ENCODE assay signal across 8 mouse cellular contexts in genomic region chr16:93711411-93712188, GRCm38 (mm10). TPM values are rescaled to one million over a fixed set of nuclear protein-coding genes. Genes with fewer than 3 reads are reported as not detected.
A peak's percentile ranks its signal among the peaks of the same experiment; 100 is the strongest.
DNase-seq lines count a peak whose midpoint lies in the region; ATAC-seq and TF ChIP-seq lines count a peak whose summit lies in the region.

Gene Dop1b, plus strand, starts transcription at chr16:93711904.

- peaks cover 7% of the 10 kb centered on the region for H3K4me1 ChIP-seq in bone marrow macrophage, adult 2 months (ENCODE audit: control insufficient read depth, insufficient read depth, low read length)
- peaks cover 2% of the 10 kb centered on the region for H3K4me1 ChIP-seq in embryonic fibroblast, embryonic 13.5 days (ENCODE audit: control insufficient read depth, insufficient read depth, low read length)
- H3K4me1 ChIP-seq in kidney, embryonic 14.5 days (ENCODE audit: control insufficient read depth, insufficient read depth, low read length) = peaks cover 4% of the 10 kb centered on the region; the same call in 1 of the 2 replicates
- H3K4me1 ChIP-seq in limb, embryonic 15.5 days = peaks cover 14% of the 10 kb centered on the region

- peak within 1 kb of the TSS; percentile 47 for H3K27ac ChIP-seq in bone marrow macrophage, adult 2 months (ENCODE audit: insufficient read depth, low read depth, low read length)
- no peak within 1 kb of the TSS for H3K27ac ChIP-seq in embryonic fibroblast, embryonic 13.5 days (ENCODE audit: insufficient read depth, low read length)
- no peak within 1 kb of the TSS for H3K27ac ChIP-seq in kidney, embryonic 14.5 days (ENCODE audit: low read depth, low read length)
- peak within 1 kb of the TSS; percentile 59; the same call in 1 of the 2 replicates for H3K27ac ChIP-seq in limb, embryonic 15.5 days

- peaks cover 10% of the 10 kb centered on the region for H3K27me3 ChIP-seq in kidney, embryonic 14.5 days (ENCODE audit: control insufficient read depth, insufficient read depth, low read length)
- H3K27me3 ChIP-seq in limb, embryonic 15.5 days = 0 out of 2 replicates have a peak, but pooled peaks cover 5% of the 10 kb centered on the region

- H3K4me3 ChIP-seq in bone marrow macrophage, adult 2 months (ENCODE audit: insufficient read depth, low read length) = peak within 1 kb of the TSS; percentile 93
- H3K4me3 ChIP-seq in embryonic fibroblast, embryonic 13.5 days (ENCODE audit: insufficient read depth, low read length) = peak within 1 kb of the TSS; percentile 81
- peak within 1 kb of the TSS; percentile 64 for H3K4me3 ChIP-seq in kidney, embryonic 14.5 days (ENCODE audit: low read length)
- H3K4me3 ChIP-seq in limb, embryonic 15.5 days = peak within 1 kb of the TSS; percentile 80

- no peak for TF ChIP-seq POLR2A in bone marrow macrophage, adult 2 months (IDR thresholded peaks at IDR 0.05; ENCODE audit: borderline replicate concordance, low read depth, low read length)
- TF ChIP-seq POLR2A in embryonic fibroblast, embryonic 13.5 days (IDR thresholded peaks at IDR 0.05; ENCODE audit: low read depth, low read length) = peak; percentile 84

- H3K9me3 ChIP-seq in kidney, embryonic 14.5 days (ENCODE audit: control insufficient read depth, low read length) = no peaks in the 10 kb centered on the region
- no peaks in the 10 kb centered on the region for H3K9me3 ChIP-seq in limb, embryonic 15.5 days

- under 1% methylated on average over 59 of the region's 77 CpGs for WGBS in kidney, embryonic 14.5 days
- WGBS in limb, embryonic 15.5 days = under 1% methylated on average over 74 of the region's 77 CpGs

- H3K4me2 ChIP-seq in kidney, embryonic 14.5 days (replicated peaks; ENCODE audit: low read depth, low read length) = peak within 1 kb of the TSS; percentile 73
- H3K4me2 ChIP-seq in limb, embryonic 15.5 days = peak within 1 kb of the TSS; percentile 95

- no peaks in the 10 kb centered on the region for H3K36me3 ChIP-seq in kidney, embryonic 14.5 days (ENCODE audit: control insufficient read depth, insufficient read depth, low read length)
- no peaks in the 10 kb centered on the region for H3K36me3 ChIP-seq in limb, embryonic 15.5 days

- peak; percentile 96 for ATAC-seq in kidney, embryonic 14.5 days (ENCODE audit: low FRiP score, low TSS enrichment)
- peak; percentile 94 for ATAC-seq in limb, embryonic 15.5 days (ENCODE audit: insufficient number of reproducible peaks, low FRiP score, low TSS enrichment, low read depth)

- peak; percentile 99 for DNase-seq in A20 (ENCODE audit: low read depth, low spot score)
- DNase-seq in heart, adult 9 months (ENCODE audit: low spot score in 2 of 2) = peak; percentile 96 to 99
- DNase-seq in monocyte, adult 2 months (ENCODE audit: low read depth in 1 of 2, low spot score in 2 of 2) = peak; percentile 98 to 100
- DNase-seq in spleen, postnatal 36 days (ENCODE audit: low spot score in 2 of 2) = peak; percentile 97 to 98

- TF ChIP-seq CTCF in bone marrow macrophage, adult 2 months (IDR thresholded peaks at IDR 0.05; ENCODE audit: low read depth, low read length) = no peak
- TF ChIP-seq CTCF in embryonic fibroblast, embryonic 13.5 days (IDR thresholded peaks at IDR 0.05; ENCODE audit: borderline replicate concordance, insufficient read depth, low read length) = no peak

- H3K9ac ChIP-seq in kidney, embryonic 14.5 days (ENCODE audit: low read depth, low read length) = peak within 1 kb of the TSS; percentile 76
- peak within 1 kb of the TSS; percentile 78 for H3K9ac ChIP-seq in limb, embryonic 15.5 days

RNA-seq across cellular contexts. Expression of gene Dop1b, which starts in this region (rescaled TPM):
- polyA plus RNA-seq in bone marrow macrophage, adult 2 months (2012; ENCODE audit: insufficient read depth, insufficient read length, missing spikeins) = 47.2 and 58.5 TPM in 2 replicates
- polyA plus RNA-seq in embryonic fibroblast, embryonic 13.5 days (2011; ENCODE audit: insufficient read length, low read depth, missing spikeins) = 17.4 and 20.7 TPM in 2 replicates
- polyA plus RNA-seq in kidney, embryonic 14.5 days (2014; fragmentation: Nextera tagmentation; extraction: Ambion mirVana) = 21.4 and 21.6 TPM in 2 replicates
- polyA plus RNA-seq in limb, embryonic 15.5 days (2015; fragmentation: Nextera tagmentation; extraction: Ambion mirVana) = 15.0 and 17.3 TPM in 2 replicates

Comparison
In these comparisons a context has a peak if more than half of its experiments do, and no peak if none do; other contexts are left out.
1. H3K27ac ChIP-seq: peak in bone marrow macrophage, adult 2 months (single experiment) and limb, embryonic 15.5 days (single experiment); none in embryonic fibroblast, embryonic 13.5 days (single experiment) and kidney, embryonic 14.5 days (single experiment).
2. Peak in every context shown above with its lines, with median percentiles within 50 percentile points of each other: DNase-seq and H3K4me3 ChIP-seq.